Mouse (Mus musculus): ENCODE measurements at regions not wholly inside any gene's neighbourhood (a gene's known extent, or its start where the extent isn't known, plus 50 kb on each side); places are given as distances from the start of the nearest gene placed in this dataset.
A peak's percentile ranks its signal among the peaks of the same experiment; 100 is the strongest.
"Not testable (repeated sequence)": the region's sequence is repeated elsewhere in the genome, so short reads cannot be mapped to it uniquely, and the experiment has no call there.

- DNase-seq = not testable (repeated sequence)
Observed at GRCm38 (mm10) chr8:20495542-20495941, 119.2 kb upstream of the Gm21119 start.

DNA sequence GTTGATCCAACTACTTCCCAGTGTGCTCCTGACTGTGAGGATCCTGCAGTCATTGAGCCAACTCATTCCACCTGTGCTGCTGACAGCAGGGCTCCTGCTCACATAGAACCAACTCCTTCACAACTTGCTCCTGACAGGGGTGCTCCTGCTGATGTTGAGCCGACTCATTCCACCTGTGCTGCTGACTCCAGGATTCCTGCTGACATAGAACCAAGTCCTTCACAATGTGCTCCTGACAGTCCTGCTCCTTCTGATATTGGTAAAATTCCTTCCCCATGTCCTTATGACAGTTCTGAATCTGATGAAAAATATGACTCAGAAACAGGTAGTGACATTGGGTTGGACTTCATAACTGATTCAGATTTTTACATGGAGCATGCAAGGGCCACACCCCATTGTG, 100.8 kb upstream of the Gm21119 start:
- DNase-seq = not testable (repeated sequence)

- not testable (repeated sequence) for DNase-seq
Observed at GRCm38 (mm10) chr8:20516324-20516830, 98.3 kb upstream of the Gm21119 start.

DNA sequence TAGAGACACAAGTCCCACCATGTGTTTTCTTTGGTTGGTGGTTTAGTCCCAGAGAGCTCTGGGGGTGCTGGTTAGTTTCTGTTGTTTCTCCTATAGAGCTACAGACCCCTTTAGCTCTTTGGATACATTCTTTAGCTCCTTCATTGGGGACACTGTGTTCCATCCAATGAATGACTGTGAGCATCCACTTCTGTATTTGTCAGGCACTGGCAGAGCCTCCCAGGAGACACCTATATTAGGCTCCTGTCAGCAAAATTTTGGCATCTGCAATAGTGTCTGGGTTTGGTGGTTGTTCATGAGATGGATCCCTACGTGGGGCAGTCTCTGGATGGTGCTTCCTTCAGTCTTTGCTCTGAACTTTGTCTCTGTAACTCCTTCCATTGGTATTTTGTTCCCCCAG, 97.2 kb upstream of the Gm21119 start:
- DNase-seq = not testable (repeated sequence)

DNA sequence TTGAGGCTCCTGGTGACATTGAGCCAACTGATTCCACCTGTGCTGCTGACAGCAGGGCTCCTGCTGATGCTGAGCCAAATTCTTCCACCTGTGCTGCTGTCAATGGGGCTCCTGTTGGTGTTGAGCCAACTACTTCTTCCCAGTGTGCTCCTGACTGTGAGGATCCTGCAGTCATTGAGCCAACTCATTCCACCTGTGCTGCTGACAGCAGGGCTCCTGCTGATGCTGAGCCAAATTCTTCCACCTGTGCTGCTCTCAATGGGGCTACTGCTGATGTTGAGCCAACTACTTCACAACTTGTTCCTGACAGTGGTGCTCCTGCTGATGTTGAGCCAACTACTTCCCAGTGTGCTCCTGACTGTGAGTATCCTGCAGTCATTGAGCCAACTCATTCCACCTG, 90.2 kb upstream of the Gm21119 start:
- DNase-seq = peak; percentile 43 to 54

GRCm38 (mm10) chr8:20529048-20529447, 85.7 kb upstream of the Gm21119 start:
- DNase-seq = not testable (repeated sequence)

DNA sequence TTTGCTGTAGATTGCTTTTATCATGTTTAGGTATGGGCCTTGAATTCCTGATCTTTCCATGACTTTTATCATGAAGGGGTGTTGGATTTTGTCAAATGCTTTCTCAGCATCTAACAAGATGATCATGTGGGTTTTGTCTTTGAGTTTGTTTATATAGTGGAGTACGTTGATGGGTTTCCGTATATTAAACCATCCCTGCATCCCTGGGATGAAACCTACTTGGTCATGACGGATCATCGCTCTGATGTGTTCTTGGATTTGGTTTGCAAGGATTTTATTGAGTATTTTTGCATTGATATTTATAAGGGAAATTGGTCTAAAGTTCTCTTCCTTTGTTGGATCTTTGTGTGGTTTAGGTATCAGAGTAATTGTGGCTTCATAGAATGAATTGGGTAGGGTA, 75.7 kb upstream of the Gm21119 start:
- not testable (repeated sequence) for DNase-seq

- DNase-seq = peak in 1 of 2 experiments; percentile 3
Observed at GRCm38 (mm10) chr8:20544084-20544483, 70.6 kb upstream of the Gm21119 start.

DNA sequence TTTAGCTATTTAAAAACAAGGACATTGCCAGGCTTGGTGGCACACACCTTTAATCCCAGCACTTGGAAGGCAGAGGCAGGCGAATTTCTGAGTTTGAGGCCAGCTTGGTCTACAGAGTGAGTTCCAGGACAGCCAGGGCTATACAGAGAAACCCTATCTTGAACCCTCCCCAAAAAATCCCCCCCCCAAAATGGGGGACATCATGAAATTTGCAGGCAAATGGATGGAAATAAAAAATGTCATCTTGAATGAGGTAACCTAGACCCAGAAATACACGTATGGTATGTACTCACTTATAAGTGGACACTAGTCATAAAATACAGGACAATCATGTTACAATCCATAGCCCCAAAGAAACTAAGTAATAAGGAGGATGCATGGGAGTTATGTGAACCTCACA, 69.4 kb upstream of the Gm21119 start:
- peak in 1 of 2 experiments; percentile 4 for DNase-seq

DNA sequence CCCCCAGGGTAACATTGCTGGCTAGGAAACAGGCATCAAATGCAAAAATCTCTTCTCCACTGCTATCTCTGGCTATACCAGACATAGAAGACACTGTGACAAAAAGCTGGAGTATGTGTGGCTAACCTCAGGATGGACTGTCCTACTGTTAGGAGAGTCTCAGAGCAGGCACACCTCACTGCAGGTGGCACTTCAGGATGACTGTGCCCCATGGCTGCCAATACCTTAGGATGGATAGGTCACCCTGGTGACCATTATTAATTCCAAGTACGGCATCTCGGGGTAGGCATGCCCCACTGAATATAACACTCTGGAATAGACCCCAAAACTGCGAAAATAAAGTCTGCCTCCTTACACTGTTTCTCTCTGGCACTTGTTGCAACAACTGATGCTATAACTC, 68.3 kb upstream of the Gm21119 start:
- not testable (repeated sequence) for DNase-seq

DNA sequence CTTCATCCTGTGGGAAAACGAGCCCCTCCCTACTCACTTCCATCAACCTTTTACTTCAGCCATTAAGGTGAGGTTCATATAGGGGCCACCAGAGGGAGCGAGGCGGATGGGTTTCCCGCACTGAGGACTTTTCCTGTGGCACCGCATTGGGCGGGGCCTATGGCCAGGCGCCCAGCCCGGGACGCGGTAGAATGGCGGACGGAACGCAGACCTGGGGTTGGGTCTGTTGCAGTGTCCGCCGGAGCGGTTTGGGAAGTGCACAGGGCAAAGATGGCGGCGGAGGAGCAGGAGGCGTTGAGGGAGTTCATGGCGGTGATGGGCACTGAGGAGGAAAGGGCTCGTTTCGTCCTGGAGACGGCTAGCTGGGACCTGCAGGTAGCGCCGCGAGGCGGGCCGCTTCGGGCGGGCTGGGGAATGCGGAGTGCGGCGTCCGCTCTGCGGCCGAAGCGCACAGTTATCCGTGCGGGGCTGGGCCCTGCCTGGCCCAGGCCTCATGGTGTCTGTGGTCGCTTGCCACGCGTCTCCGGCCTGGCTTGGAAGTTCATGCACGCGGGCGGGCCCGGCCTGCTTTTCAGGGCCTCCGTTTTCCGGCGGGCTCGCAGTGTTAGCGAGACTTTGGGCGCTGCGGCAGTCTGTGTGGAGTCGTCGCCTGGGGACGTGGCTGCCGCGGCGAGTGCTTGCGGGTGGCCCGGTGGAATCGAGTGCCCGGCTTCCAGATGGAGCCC, 64.5 kb upstream of the Gm21119 start:
- DNase-seq = peak; percentile 96

GRCm38 (mm10) chr8:20556501-20557181, 58.1 kb upstream of the Gm21119 start:
- DNase-seq = not testable (repeated sequence)

DNA sequence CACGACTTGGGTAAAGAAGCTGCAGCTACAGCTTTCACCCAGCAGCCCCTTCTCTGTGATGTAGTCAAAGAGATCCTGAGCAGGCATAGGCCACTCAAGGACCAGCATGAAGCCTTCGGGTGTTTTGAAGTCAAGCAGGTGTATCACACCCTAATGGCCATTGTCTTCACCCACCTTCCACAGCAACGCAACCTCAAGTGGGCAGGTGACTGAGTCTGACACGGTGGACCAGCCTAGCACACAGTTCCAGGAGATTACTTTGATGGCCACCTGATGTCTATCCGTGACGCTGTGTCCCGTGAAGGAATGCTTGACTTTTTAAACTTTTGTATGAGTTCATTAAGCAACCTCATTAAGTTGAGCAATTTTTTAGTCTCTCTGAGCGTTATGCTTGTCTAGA, 57.5 kb upstream of the Gm21119 start:
- not testable (repeated sequence) for DNase-seq

DNA sequence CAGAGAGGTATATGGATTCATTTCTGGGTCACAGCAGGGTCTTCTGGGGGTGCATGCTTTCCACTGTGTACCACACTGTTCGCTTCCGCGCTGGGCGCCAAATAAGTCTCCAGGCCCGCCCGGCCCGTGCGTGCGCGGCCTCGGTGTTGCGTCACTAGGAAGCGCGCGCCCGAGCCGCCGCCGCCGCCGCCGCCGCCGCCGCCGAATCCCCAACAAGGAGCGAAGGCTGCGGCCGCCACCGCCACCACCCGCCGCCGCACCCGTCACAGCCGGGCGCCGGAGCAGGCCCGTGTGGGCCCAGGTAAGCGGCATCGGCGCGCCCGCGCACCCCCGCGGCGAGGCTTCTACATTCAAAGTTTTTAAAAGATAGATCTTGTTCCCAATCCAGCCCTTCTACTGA, 57.1 kb upstream of the Gm21119 start:
- DNase-seq = peak; percentile 35 to 47

Data from lung, adult 18-20 months (tissue).